14 mouse cellular contexts compared by ENCODE assay signal in the genomic region with DNA sequence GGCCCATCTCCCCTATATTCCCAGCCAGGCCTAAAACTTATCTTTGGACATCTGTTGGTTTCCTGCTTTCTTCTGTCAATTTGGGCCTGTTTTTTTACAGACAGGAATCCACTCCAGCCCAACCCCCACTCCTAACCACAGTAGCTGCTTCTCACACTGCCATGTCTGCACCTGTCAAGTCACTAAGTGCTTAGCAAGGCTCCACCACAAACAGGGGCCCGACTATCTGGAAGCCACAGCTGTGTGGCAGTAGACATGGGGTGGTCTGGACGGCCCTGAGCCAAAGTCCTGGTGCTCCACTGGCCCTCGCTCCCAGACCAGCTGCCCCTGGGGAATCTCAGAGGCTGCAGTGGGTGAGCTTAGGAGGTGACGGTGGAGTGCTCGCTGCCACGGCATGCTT. TPM values are rescaled to one million over a fixed set of nuclear protein-coding genes. Genes with fewer than 3 reads are reported as not detected.
DNase-seq lines count a peak whose midpoint lies in the region; ATAC-seq lines count a peak whose summit lies in the region.
"Had no signal": no experiment of that assay in that cellular context is flagged by ENCODE, and none has a peak within 500 bp of the region (broad histone marks: within the 10 kb centered on the region; RNA-seq: fewer than 3 reads in every experiment).

No protein-coding gene starts in this region.

- intact Hi-C loops in left cerebral cortex, postnatal 4 days (cut with DNase I): no loop called here
- intact Hi-C loops in left cerebral cortex, postnatal 14 days (cut with DNase I): no loop called here

- peaks cover 18% of the 10 kb centered on the region for H3K36me3 ChIP-seq in liver, embryonic 11.5 days (ENCODE audit: control insufficient read depth, insufficient read depth, low read length)

- peak; percentile 50; the same call in 1 of the 2 replicates for ATAC-seq in liver, embryonic 11.5 days (replicated peaks; ENCODE audit: low FRiP score)

- no peak overlapping the region for H3K9ac ChIP-seq in liver, embryonic 11.5 days (ENCODE audit: low read depth, low read length)

- H3K4me2 ChIP-seq in liver, embryonic 11.5 days: no peak overlapping the region

- no peak overlapping the region for H3K27ac ChIP-seq in liver, embryonic 11.5 days (ENCODE audit: low read depth, low read length)

- H3K9me3 ChIP-seq in liver, embryonic 11.5 days (ENCODE audit: control insufficient read depth, low read length): no peaks in the 10 kb centered on the region

- no peak overlapping the region for H3K4me3 ChIP-seq in liver, embryonic 11.5 days (ENCODE audit: low read depth, low read length)

- no peaks in the 10 kb centered on the region for H3K27me3 ChIP-seq in liver, embryonic 11.5 days (replicated peaks; ENCODE audit: control insufficient read depth, insufficient read depth, low read length)

- H3K4me1 ChIP-seq in liver, embryonic 11.5 days (replicated peaks; ENCODE audit: control insufficient read depth, insufficient read depth, low read length): peaks cover 10% of the 10 kb centered on the region

- peak; percentile 6 for DNase-seq in cerebellum, adult 9-11 months
- DNase-seq in cerebellum, adult 11-12 months: no peak
- DNase-seq in left cerebral cortex, postnatal 4 days: peak; percentile 46
- no peak for DNase-seq in left cerebral cortex, postnatal 14 days (ENCODE audit: low spot score in 2 of 2)
- DNase-seq in liver, embryonic 11.5 days (ENCODE audit: low spot score): no peak
- peak; percentile 88 to 89 for DNase-seq in thymus, postnatal 10 days (ENCODE audit: low spot score in 2 of 2)
- no peak for DNase-seq in spleen, adult 12 weeks (ENCODE audit: low spot score)
- no peak for DNase-seq in gastrocnemius, postnatal 10 days
- DNase-seq: layer of hippocampus, adult 9-11 months; midbrain, embryonic 14.5 days had no signal

- WGBS in liver, embryonic 11.5 days: 34% methylated on average over 6 of the region's 6 CpGs

RNA-seq across cellular contexts. Expression of a gene that starts 10.7 kb away (rescaled TPM):
- total RNA-seq in left cerebral cortex, postnatal 4 days (2021): not detected
- under 1 TPM; 0.36 to 0.53 TPM for total RNA-seq in left cerebral cortex, postnatal 14 days (2021)
- polyA plus RNA-seq in liver, embryonic 11.5 days (2014; fragmentation: Nextera tagmentation; extraction: Ambion mirVana): not detected in 2 replicates
- total RNA-seq in gastrocnemius, postnatal 10 days (2021): not detected
- total RNA-seq: gastrocnemius, postnatal 36 days had no signal
- polyA plus RNA-seq: liver, embryonic 16.5 days had no signal

RNA-seq across cellular contexts. Expression of a gene that starts 17.0 kb away (rescaled TPM):
- not detected for total RNA-seq in left cerebral cortex, postnatal 4 days (2021)
- total RNA-seq in left cerebral cortex, postnatal 14 days (2021): not detected
- not detected in 2 replicates for polyA plus RNA-seq in liver, embryonic 11.5 days (2014; fragmentation: Nextera tagmentation; extraction: Ambion mirVana)
- total RNA-seq in gastrocnemius, postnatal 10 days (2021): not detected
- total RNA-seq: gastrocnemius, postnatal 36 days had no signal
- polyA plus RNA-seq: midbrain, embryonic 14.5 days; urinary bladder, adult 2 months had no signal

RNA-seq across cellular contexts. Expression of a gene that starts 35.1 kb away (rescaled TPM):
- total RNA-seq in left cerebral cortex, postnatal 4 days (2021): not detected
- total RNA-seq in left cerebral cortex, postnatal 14 days (2021): not detected
- polyA plus RNA-seq in liver, embryonic 11.5 days (2014; fragmentation: Nextera tagmentation; extraction: Ambion mirVana): not detected in 2 replicates
- not detected for total RNA-seq in gastrocnemius, postnatal 10 days (2021)
- total RNA-seq: gastrocnemius, postnatal 36 days had no signal
- polyA plus RNA-seq: intestine, embryonic 16.5 days; liver, embryonic 16.5 days; midbrain, embryonic 14.5 days; urinary bladder, adult 2 months had no signal

RNA-seq across cellular contexts. Expression of a gene that starts 40.2 kb away (rescaled TPM):
- 10 to 100 TPM; 67.9 to 70.0 TPM for total RNA-seq in left cerebral cortex, postnatal 4 days (2021)
- total RNA-seq in left cerebral cortex, postnatal 14 days (2021): 10 to 100 TPM; 59.8 to 61.6 TPM
- 17.4 and 18.6 TPM in 2 replicates for polyA plus RNA-seq in liver, embryonic 11.5 days (2014; fragmentation: Nextera tagmentation; extraction: Ambion mirVana)
- total RNA-seq in gastrocnemius, postnatal 10 days (2021): 10 to 100 TPM; 24.7 to 27.5 TPM

RNA-seq across cellular contexts. Expression of a gene that starts 40.3 kb away (rescaled TPM):
- total RNA-seq in left cerebral cortex, postnatal 4 days (2021): 10 to 100 TPM; 11.6 to 11.9 TPM
- total RNA-seq in left cerebral cortex, postnatal 14 days (2021): 1 to 10 TPM; 8.7 to 10.0 TPM
- polyA plus RNA-seq in liver, embryonic 11.5 days (2014; fragmentation: Nextera tagmentation; extraction: Ambion mirVana): 34.0 and 35.3 TPM in 2 replicates
- 1 to 10 TPM; 5.5 to 7.0 TPM for total RNA-seq in gastrocnemius, postnatal 10 days (2021)

Comparison
In these comparisons a context has a peak if more than half of its experiments do, and no peak if none do; other contexts are left out.
1. DNase-seq: peak in cerebellum, adult 9-11 months (single experiment), left cerebral cortex, postnatal 4 days (single experiment) and thymus, postnatal 10 days (2 of 2); none in cerebellum, adult 11-12 months (single experiment), left cerebral cortex, postnatal 14 days (0 of 2), liver, embryonic 11.5 days (single experiment), spleen, adult 12 weeks (single experiment) and gastrocnemius, postnatal 10 days (single experiment).